ENCODE assay signal across 13 mouse cellular contexts in genomic region chr2:70407729-70408128, GRCm38 (mm10).
A peak's percentile ranks its signal among the peaks of the same experiment; 100 is the strongest.
DNase-seq lines count a peak whose midpoint lies in the region; ATAC-seq and TF ChIP-seq lines count a peak whose summit lies in the region.
"Had no signal": no experiment of that assay in that cellular context is flagged by ENCODE, and none has a peak within 500 bp of the region (broad histone marks: within the 10 kb centered on the region; RNA-seq: fewer than 3 reads in every experiment).

No protein-coding gene starts in this region.

- H3K27ac ChIP-seq in heart, embryonic 10.5 days = peak overlapping the region; percentile 10; the same call in 1 of the 2 replicates
- no peak overlapping the region for H3K27ac ChIP-seq in heart, adult 2 months
- no peak overlapping the region for H3K27ac ChIP-seq in hindbrain, postnatal 0 days
- H3K27ac ChIP-seq in hindbrain, embryonic 10.5 days = no peak overlapping the region
- H3K27ac ChIP-seq: liver, embryonic 12.5 days had no signal

- H3K4me3 ChIP-seq in heart, embryonic 10.5 days = no peak overlapping the region
- no peak overlapping the region for H3K4me3 ChIP-seq in heart, adult 2 months
- H3K4me3 ChIP-seq in hindbrain, postnatal 0 days (ENCODE audit: low read length) = no peak overlapping the region
- no peak overlapping the region for H3K4me3 ChIP-seq in hindbrain, embryonic 10.5 days
- H3K4me3 ChIP-seq: liver, embryonic 12.5 days; myocyte had no signal

- H3K9ac ChIP-seq in heart, adult 2 months (ENCODE audit: low read depth, low read length) = no peak overlapping the region
- H3K9ac ChIP-seq in hindbrain, postnatal 0 days (replicated peaks; ENCODE audit: low read length) = no peak overlapping the region
- H3K9ac ChIP-seq: liver, embryonic 12.5 days had no signal

- TF ChIP-seq POLR2A in heart, adult 2 months (IDR thresholded peaks at IDR 0.05; ENCODE audit: insufficient read depth, low read depth, low read length) = no peak
- TF ChIP-seq POLR2A in brain, embryonic 14.5 days (IDR thresholded peaks at IDR 0.05; ENCODE audit: borderline replicate concordance, extremely low read depth, insufficient read depth, insufficient read length, poor library complexity, severe bottlenecking) = no peak

- no peak for TF ChIP-seq CTCF in heart, adult 2 months (IDR thresholded peaks at IDR 0.05)
- TF ChIP-seq CTCF in hindbrain, postnatal 0 days (IDR thresholded peaks at IDR 0.05; ENCODE audit: low read depth) = no peak
- no peak for TF ChIP-seq CTCF in brain, embryonic 14.5 days (IDR thresholded peaks at IDR 0.05; ENCODE audit: borderline replicate concordance, extremely low read depth, insufficient read depth, insufficient read length)

- peak; percentile 25 for DNase-seq in adrenal gland, adult 2 months
- no peak for DNase-seq in adrenal gland, adult 18-20 months (ENCODE audit: low spot score in 2 of 2)
- DNase-seq in heart, embryonic 10.5 days (ENCODE audit: low spot score) = peak; percentile 74
- no peak for DNase-seq in heart, adult 2 months
- peak; percentile 32 for DNase-seq in hindbrain, postnatal 0 days (ENCODE audit: low spot score)
- DNase-seq in hindbrain, embryonic 10.5 days (ENCODE audit: low spot score) = no peak
- DNase-seq in brain, embryonic 14.5 days (ENCODE audit: low read depth) = peak; percentile 39
- DNase-seq in thymus, postnatal 14 days = no peak
- DNase-seq: cerebellum, adult 9-11 months; embryo, embryonic 11 days; right cerebral cortex, postnatal 25 days had no signal

- no peaks in the 10 kb centered on the region for H3K36me3 ChIP-seq in heart, embryonic 10.5 days
- no peaks in the 10 kb centered on the region for H3K36me3 ChIP-seq in heart, adult 2 months (ENCODE audit: control insufficient read depth, insufficient read depth, low read length)
- no peaks in the 10 kb centered on the region for H3K36me3 ChIP-seq in hindbrain, postnatal 0 days (ENCODE audit: insufficient read depth, low read length)
- no peaks in the 10 kb centered on the region for H3K36me3 ChIP-seq in hindbrain, embryonic 10.5 days
- H3K36me3 ChIP-seq: liver, embryonic 12.5 days had no signal

- no peak overlapping the region for H3K4me2 ChIP-seq in hindbrain, postnatal 0 days (ENCODE audit: low read depth, low read length)
- H3K4me2 ChIP-seq: liver, embryonic 12.5 days had no signal

- TF ChIP-seq EP300 in heart, adult 2 months (IDR thresholded peaks at IDR 0.05; ENCODE audit: insufficient read depth, low read depth, low read length) = no peak

- ATAC-seq in hindbrain, postnatal 0 days = no peak
- ATAC-seq: liver, embryonic 12.5 days had no signal

- H3K9me3 ChIP-seq in heart, embryonic 10.5 days = no peaks in the 10 kb centered on the region
- H3K9me3 ChIP-seq in hindbrain, postnatal 0 days (ENCODE audit: low read length) = no peaks in the 10 kb centered on the region
- no peaks in the 10 kb centered on the region for H3K9me3 ChIP-seq in hindbrain, embryonic 10.5 days
- H3K9me3 ChIP-seq: liver, embryonic 12.5 days had no signal

- 39% methylated on average over 5 of the region's 5 CpGs for WGBS in heart, embryonic 10.5 days
- 39% methylated on average over 5 of the region's 5 CpGs for WGBS in heart, adult 2 months
- WGBS in hindbrain, postnatal 0 days = 59% methylated on average over 5 of the region's 5 CpGs
- WGBS in hindbrain, embryonic 10.5 days = 67% methylated on average over 5 of the region's 5 CpGs

- H3K27me3 ChIP-seq in heart, embryonic 10.5 days (ENCODE audit: insufficient read depth, poor library complexity, severe bottlenecking) = no peaks in the 10 kb centered on the region
- no peaks in the 10 kb centered on the region for H3K27me3 ChIP-seq in heart, adult 2 months (ENCODE audit: control insufficient read depth, insufficient read depth, low read length)
- no peaks in the 10 kb centered on the region for H3K27me3 ChIP-seq in hindbrain, postnatal 0 days (ENCODE audit: insufficient read depth, low read length)
- no peaks in the 10 kb centered on the region for H3K27me3 ChIP-seq in hindbrain, embryonic 10.5 days (ENCODE audit: insufficient read depth, poor library complexity, severe bottlenecking)
- H3K27me3 ChIP-seq: liver, embryonic 12.5 days had no signal

- H3K79me2 ChIP-seq in heart, adult 2 months (replicated peaks; ENCODE audit: control insufficient read depth, insufficient read depth, low read length) = no peaks in the 10 kb centered on the region

- intact Hi-C loops in heart, adult 2 months (cut with DNase I) = no loop called here

- H3K4me1 ChIP-seq in heart, embryonic 10.5 days = peaks cover 11% of the 10 kb centered on the region
- no peaks in the 10 kb centered on the region for H3K4me1 ChIP-seq in heart, adult 2 months (ENCODE audit: control insufficient read depth, insufficient read depth, low read length)
- H3K4me1 ChIP-seq in hindbrain, postnatal 0 days (ENCODE audit: insufficient read depth, low read length) = peaks cover 5% of the 10 kb centered on the region; the same call in 1 of the 2 replicates
- H3K4me1 ChIP-seq in hindbrain, embryonic 10.5 days (replicated peaks) = peaks cover 7% of the 10 kb centered on the region
- H3K4me1 ChIP-seq: liver, embryonic 12.5 days had no signal

Comparison
In these comparisons a context has a peak if more than half of its experiments do, and no peak if none do; other contexts are left out.
1. DNase-seq: peak in adrenal gland, adult 2 months (single experiment), heart, embryonic 10.5 days (single experiment), hindbrain, postnatal 0 days (single experiment) and brain, embryonic 14.5 days (single experiment); none in adrenal gland, adult 18-20 months (0 of 2), heart, adult 2 months (0 of 2), hindbrain, embryonic 10.5 days (single experiment) and thymus, postnatal 14 days (single experiment).